Mouse (Mus musculus) frontal cortex, postnatal 25 days (tissue): ENCODE data around the gene Ppara.

Source experiments
- DNase-seq, 2 experiments: peaks; one replicate each; pipeline ENCODE4 v3.0.0; 2022; ENCODE audit warnings: low spot score in 2 of 2

Gene Ppara

GRCm38 (mm10) chr15:85807404-85807803, 72.6 kb downstream of the Ppara start:
- DNase-seq: no peak

- DNase-seq: no peak
Observed at GRCm38 (mm10) chr15:85808031-85808430, 73.2 kb downstream of the Ppara start.

GRCm38 (mm10) chr15:85808434-85808833, 73.7 kb downstream of the Ppara start:
- no peak for DNase-seq

- no peak for DNase-seq
Observed at GRCm38 (mm10) chr15:85809091-85809490, 74.3 kb downstream of the Ppara start.

GRCm38 (mm10) chr15:85810462-85810805, 75.7 kb downstream of the Ppara start:
- DNase-seq: no peak

- DNase-seq: peak; percentile 53 to 63
Observed at GRCm38 (mm10) chr15:85810806-85811521, 76.2 kb downstream of the Ppara start.

GRCm38 (mm10) chr15:85811535-85812277, 76.9 kb downstream of the Ppara start, which contains the start of gene Cdpf1:
Gene Cdpf1 (minus strand): TSS chr15:85811697.
- DNase-seq: peak; percentile 98

GRCm38 (mm10) chr15:85813428-85813827, 78.6 kb downstream of the Ppara start:
- no peak for DNase-seq

- no peak for DNase-seq
Observed at GRCm38 (mm10) chr15:85821203-85822010, 86.6 kb downstream of the Ppara start, which contains the start of gene Pkdrej. Gene Pkdrej (minus strand): TSS chr15:85821734.

- no peak for DNase-seq
Observed at GRCm38 (mm10) chr15:85822011-85822359, 87.2 kb downstream of the Ppara start.

GRCm38 (mm10) chr15:85826676-85827075, 91.9 kb downstream of the Ppara start:
- DNase-seq: no peak

- DNase-seq: no peak
Observed at GRCm38 (mm10) chr15:85828071-85828470, 93.3 kb downstream of the Ppara start.

GRCm38 (mm10) chr15:85829470-85829869, 94.7 kb downstream of the Ppara start:
- no peak for DNase-seq

GRCm38 (mm10) chr15:85831954-85832590, 97.3 kb downstream of the Ppara start, which contains the start of gene Ttc38:
Gene Ttc38 (plus strand): TSS chr15:85832306.
- DNase-seq: peak; percentile 65 to 69

GRCm38 (mm10) chr15:85832599-85832998, 97.8 kb downstream of the Ppara start:
- no peak for DNase-seq

- no peak for DNase-seq
Observed at GRCm38 (mm10) chr15:85835335-85835734, 100.6 kb downstream of the Ppara start.

GRCm38 (mm10) chr15:85836887-85837286, 102.1 kb downstream of the Ppara start:
- DNase-seq: no peak

- no peak for DNase-seq
Observed at GRCm38 (mm10) chr15:85840983-85841382, 106.2 kb downstream of the Ppara start.

- no peak for DNase-seq
Observed at GRCm38 (mm10) chr15:85841796-85842360, 107.1 kb downstream of the Ppara start.

GRCm38 (mm10) chr15:85845071-85845470, 110.3 kb downstream of the Ppara start:
- no peak for DNase-seq

GRCm38 (mm10) chr15:85851656-85852392, 117.0 kb downstream of the Ppara start:
- no peak for DNase-seq
